Mouse (Mus musculus) E14TG2a.4 (cell line): ENCODE results near the gene Itga6.

Source experiments
- H3K27me3 ChIP-seq: 2 replicates; pipeline ENCODE4 v1.6.1; 2014; ENCODE audit warnings: low read length, control low read depth; ENCODE audit not compliant: insufficient read depth
- H3K36me3 ChIP-seq: 2 replicates; pipeline ENCODE4 v1.6.1; 2014; ENCODE audit warnings: low read length, control low read depth; ENCODE audit not compliant: insufficient read depth
- H3K4me1 ChIP-seq: replicated peaks from 2 replicates; pipeline ENCODE4 v1.6.1; 2014; ENCODE audit warnings: low read depth, low read length, control low read depth
- H3K4me3 ChIP-seq: replicated peaks from 2 replicates; pipeline ENCODE4 v1.5.1; 2014; ENCODE audit warnings: mild to moderate bottlenecking, low read length
- H3K9me3 ChIP-seq: 2 replicates; pipeline ENCODE4 v1.6.1; 2014; ENCODE audit warnings: low read length, control low read depth
- CTCF ChIP-seq: conservative IDR thresholded peaks from 2 replicates; pipeline ENCODE4 v1.5.1; 2014; ENCODE audit warnings: low read length
- NANOG ChIP-seq: IDR thresholded peaks from 2 replicates; pipeline ENCODE4 v1.6.1; 2014; ENCODE audit warnings: borderline replicate concordance, low read length, mixed read lengths
- POU5F1 ChIP-seq: IDR thresholded peaks from 2 replicates; pipeline ENCODE4 v1.6.1; 2014; ENCODE audit warnings: low read length, borderline replicate concordance

Gene Itga6

DNA sequence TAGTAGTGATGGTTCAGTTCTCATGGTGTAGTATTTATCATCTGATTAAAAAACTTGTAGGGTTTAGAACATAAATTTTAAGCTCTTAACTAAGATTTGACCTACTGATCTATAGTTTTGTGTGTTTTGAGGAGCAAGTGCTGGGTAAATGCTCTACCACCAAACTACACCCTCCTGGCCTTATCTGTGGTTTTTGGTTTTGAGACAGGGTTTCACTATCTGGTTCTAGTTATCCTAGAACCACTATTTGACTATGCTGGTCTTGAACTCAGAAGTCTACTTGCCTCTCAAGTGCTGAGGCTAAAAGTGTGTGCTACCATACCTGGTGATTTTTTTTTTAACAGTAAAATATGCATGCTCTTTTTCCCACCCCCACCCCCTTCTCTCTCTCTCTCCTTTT is 133.5 kb downstream of the Itga6 start:
- no peaks in the 10 kb centered on the region for H3K9me3 ChIP-seq
- no peak for TF ChIP-seq CTCF
- TF ChIP-seq NANOG, result no peak
- no peak for TF ChIP-seq POU5F1
- H3K4me3 ChIP-seq, result no peak overlapping the region
- H3K36me3 ChIP-seq, result peaks cover 82% of the 10 kb centered on the region
- H3K27me3 ChIP-seq, result no peaks in the 10 kb centered on the region
- H3K4me1 ChIP-seq, result peaks cover 55% of the 10 kb centered on the region

DNA sequence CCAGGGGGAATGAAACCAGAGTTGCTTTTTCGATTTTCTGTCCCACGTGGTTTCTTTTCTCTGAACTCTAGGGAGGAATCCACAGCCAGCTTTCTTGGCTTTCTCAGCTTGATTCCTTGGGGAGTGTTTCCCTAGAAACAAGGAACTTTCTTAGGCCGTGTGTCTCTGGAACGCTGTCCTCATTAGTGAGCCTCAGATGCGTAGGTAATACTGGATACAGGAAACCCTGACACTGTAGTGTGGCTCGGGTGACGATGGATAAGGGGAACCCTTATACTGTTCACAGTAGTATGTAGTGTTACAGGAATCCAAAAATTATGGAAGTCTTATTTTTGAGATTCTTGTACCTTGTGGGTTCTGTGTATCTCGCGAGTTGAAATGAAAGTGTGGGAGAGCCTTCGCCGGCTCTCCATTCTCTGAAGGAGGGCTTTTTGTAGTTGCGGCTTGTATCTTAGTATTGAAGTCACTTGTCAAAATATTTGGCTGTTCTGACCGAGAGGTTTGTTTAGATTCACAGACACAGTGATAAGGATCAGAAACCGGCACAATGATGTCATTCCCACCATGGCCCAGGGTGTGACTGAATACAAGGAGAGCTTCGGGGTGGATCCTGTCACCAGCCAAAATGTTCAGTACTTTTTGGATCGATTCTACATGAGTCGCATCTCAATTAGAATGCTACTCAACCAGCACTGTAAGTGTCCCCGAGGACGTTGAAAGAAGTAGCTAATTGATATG is 137.7 kb downstream of the Itga6 start:
- TF ChIP-seq NANOG (no peak), CTCF (no peak), POU5F1 (no peak)
- no peak overlapping the region for H3K4me3 ChIP-seq
- H3K9me3 ChIP-seq, result no peaks in the 10 kb centered on the region
- H3K4me1 ChIP-seq, result peaks cover 24% of the 10 kb centered on the region
- H3K27me3 ChIP-seq, result no peaks in the 10 kb centered on the region
- peaks cover 92% of the 10 kb centered on the region for H3K36me3 ChIP-seq

DNA sequence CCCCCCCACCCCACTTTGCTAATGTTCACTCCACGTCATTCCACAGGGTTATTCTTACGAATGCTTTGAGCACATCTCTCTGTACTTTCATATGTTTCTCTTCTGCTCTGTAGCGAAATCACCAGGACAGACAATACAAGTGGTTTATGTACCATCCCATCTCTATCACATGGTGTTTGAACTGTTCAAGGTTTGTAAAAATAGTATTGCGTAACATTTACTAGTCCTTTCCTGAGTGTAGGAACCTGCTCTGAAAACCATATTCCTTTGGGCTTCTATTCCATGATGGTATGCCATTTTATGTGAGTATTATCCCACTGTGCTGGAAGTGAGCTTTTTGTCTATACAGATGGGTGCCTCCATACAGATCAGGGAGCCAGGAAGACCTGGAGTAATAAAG is 141.9 kb downstream of the Itga6 start:
- Histone ChIP-seq H3K4me1 (peaks cover 18% of the 10 kb centered on the region; the same call in 1 of the 2 replicates), H3K9me3 (no peaks in the 10 kb centered on the region), H3K4me3 (no peak overlapping the region), H3K36me3 (peaks cover 97% of the 10 kb centered on the region), H3K27me3 (no peaks in the 10 kb centered on the region)
- TF ChIP-seq NANOG (no peak), POU5F1 (no peak), CTCF (no peak)

DNA sequence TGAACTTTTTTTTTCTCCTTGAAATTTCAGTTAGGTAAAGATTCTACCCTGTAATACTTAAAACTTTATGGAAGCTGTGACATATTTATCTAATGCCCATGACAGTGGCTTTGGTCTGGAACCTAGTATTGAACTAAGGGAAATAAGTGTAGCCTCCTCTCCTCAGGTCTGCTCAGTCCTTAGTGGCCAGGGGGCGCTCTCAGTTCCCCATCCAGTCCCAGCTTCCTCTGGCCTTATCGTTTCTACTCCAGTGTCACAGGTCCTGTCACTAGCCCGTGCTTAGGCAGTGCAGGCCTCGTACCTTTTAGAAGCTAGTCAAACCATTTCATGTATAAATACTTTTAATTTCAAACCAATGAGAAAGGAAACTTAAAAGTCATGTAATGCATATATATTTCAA is 143.0 kb downstream of the Itga6 start:
- H3K4me1 ChIP-seq, result peaks cover 18% of the 10 kb centered on the region; the same call in 1 of the 2 replicates
- H3K9me3 ChIP-seq, result no peaks in the 10 kb centered on the region
- TF ChIP-seq CTCF (no peak), NANOG (no peak), POU5F1 (no peak)
- H3K36me3 ChIP-seq, result peaks cover 97% of the 10 kb centered on the region
- H3K27me3 ChIP-seq, result no peaks in the 10 kb centered on the region
- no peak overlapping the region for H3K4me3 ChIP-seq

DNA sequence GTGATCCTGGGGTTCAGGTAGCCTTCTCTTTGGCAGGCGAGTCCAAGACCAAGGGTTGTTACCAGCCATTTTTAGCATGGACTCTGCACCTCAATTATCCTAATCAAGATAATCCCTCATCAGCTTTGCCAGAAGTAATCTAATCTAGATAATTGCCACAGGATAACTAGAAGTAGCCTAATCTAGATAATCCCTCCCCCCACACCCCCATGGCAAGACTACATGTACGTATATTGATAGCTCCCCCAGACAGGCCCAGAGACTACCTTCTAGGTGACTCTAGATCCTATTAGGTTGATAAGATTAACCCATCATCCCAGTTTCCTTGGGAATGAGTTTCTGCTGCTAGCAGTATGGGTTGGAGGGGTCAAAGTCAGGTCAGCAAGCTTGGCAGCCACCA is 146.1 kb downstream of the Itga6 start:
- no peak overlapping the region for H3K4me3 ChIP-seq
- TF ChIP-seq POU5F1 (no peak), NANOG (no peak), CTCF (no peak)
- no peaks in the 10 kb centered on the region for H3K27me3 ChIP-seq
- no peaks in the 10 kb centered on the region for H3K9me3 ChIP-seq
- peaks cover 94% of the 10 kb centered on the region for H3K36me3 ChIP-seq
- peaks cover 16% of the 10 kb centered on the region; the same call in 1 of the 2 replicates for H3K4me1 ChIP-seq

DNA sequence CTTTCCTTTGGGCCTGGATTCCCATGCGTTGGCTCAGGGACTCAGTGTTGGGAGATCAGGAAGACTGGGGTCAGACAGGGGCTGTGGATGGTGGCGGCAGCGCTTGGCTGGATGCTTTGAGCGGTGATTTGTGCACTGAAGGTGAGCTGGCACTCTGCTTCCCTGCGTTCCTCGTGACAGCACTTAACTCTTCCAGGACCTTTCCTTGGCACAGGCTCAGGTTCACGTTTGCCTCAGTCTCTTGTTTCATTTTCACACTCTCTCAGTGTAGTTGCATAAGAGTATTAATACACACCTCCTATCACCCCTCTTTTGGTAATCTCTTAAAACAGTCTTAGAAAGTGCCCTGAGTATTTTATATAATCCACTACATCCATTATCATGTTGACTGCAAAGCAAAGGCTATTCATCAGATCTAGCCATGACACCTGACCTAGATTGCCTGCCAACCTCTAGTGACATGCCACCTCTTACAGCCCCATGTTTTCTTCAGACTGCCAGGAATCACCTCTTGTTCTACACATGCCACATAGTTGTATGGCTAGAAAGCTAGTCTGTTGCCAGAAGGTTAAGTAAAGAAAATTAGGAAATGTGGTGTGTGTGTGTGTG is 147.4 kb downstream of the Itga6 start:
- Histone ChIP-seq H3K27me3 (no peaks in the 10 kb centered on the region), H3K4me1 (peaks cover 29% of the 10 kb centered on the region), H3K4me3 (no peak overlapping the region), H3K9me3 (no peaks in the 10 kb centered on the region), H3K36me3 (peaks cover 94% of the 10 kb centered on the region)
- no peak for TF ChIP-seq CTCF
- no peak for TF ChIP-seq POU5F1
- TF ChIP-seq NANOG, result no peak

DNA sequence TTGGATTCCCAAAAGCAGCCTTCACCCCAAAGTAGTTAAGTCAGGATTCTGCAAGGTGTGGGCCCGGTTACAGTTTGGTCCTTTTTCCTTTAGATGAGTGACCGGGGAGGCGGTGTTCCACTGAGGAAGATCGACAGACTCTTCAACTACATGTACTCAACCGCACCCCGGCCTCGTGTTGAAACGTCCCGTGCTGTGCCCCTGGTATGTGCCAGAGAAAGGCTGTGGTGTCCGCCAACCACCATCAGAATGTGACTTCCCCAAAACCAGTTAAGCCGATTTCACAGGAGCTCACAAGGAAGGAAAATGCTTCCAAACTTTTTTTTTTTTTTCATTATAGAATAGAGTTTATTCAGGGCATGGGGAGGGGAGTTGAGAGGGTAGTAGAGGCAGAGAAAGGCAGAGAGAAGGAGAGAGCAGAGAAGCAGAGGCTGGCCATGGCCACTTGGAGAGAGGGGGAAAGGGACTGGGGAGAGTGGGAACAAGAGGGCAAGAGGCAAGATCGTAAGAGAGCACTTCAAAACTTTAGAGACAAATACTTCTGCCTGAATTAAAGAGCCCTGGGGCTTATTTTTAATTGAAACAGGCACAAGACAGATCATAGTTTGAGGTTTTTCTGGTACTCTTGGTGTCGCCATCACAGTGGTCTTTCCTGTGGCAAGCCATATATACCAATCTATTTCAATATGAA is 150.3 kb downstream of the Itga6 start:
- Histone ChIP-seq H3K4me1 (peaks cover 38% of the 10 kb centered on the region), H3K27me3 (no peaks in the 10 kb centered on the region), H3K36me3 (peaks cover 91% of the 10 kb centered on the region), H3K4me3 (no peak overlapping the region), H3K9me3 (no peaks in the 10 kb centered on the region)
- no peak for TF ChIP-seq NANOG
- no peak for TF ChIP-seq CTCF
- TF ChIP-seq POU5F1, result no peak

DNA sequence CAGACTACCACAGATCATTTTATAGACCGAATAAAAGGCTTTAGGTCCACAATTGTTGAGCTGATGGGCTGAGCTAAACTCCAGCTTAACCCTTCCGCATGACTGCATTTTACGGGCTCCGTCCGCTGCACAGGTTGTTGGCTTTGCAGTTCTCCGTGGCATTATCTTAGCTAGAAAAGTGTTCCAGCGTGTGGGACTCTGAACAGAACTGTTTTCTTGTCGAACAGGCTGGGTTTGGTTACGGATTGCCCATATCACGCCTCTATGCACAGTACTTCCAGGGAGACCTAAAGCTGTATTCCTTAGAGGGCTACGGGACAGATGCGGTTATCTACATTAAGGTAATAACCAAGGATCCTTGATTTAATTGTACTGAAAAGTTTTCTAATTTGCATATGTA is 152.0 kb downstream of the Itga6 start:
- Histone ChIP-seq H3K9me3 (no peaks in the 10 kb centered on the region), H3K4me3 (no peak overlapping the region), H3K36me3 (peaks cover 92% of the 10 kb centered on the region), H3K4me1 (peaks cover 42% of the 10 kb centered on the region), H3K27me3 (no peaks in the 10 kb centered on the region)
- TF ChIP-seq NANOG (no peak), POU5F1 (no peak), CTCF (no peak)
